Mouse (Mus musculus): ENCODE data around the gene Acoxl. TPM values are rescaled to one million over a fixed set of nuclear protein-coding genes. Genes with fewer than 3 reads are reported as not detected.

Acoxl gene
- polyA plus RNA-seq, 1 experiment from 2014 or later: 0.14 TPM

DNA sequence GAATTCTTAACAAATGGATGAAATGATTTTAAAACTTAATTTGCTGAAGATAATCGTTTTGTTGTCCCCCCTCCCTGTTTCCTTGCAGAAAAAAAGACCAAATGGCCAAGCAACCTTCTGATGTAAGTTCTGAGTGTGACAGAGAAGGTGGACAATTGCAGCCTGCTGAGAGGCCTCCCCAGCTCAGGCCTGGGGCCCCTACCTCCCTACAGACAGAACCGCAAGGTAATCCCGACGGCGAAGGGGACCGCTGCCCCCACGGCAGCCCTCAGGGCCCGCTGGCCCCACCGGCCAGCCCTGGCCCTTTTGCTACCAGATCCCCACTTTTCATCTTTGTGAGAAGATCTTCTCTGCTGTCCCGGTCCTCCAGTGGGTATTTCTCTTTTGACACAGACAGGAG, 289.9 kb downstream of the Acoxl start:
- peak overlapping the region; percentile 74 for H3K4me3 ChIP-seq (ENCODE audit: low read depth, low read length)
- H3K36me3 ChIP-seq (ENCODE audit: control insufficient read depth, insufficient read depth, low read length): peaks cover 7% of the 10 kb centered on the region; the same call in 1 of the 2 replicates
- no peaks in the 10 kb centered on the region for H3K9me3 ChIP-seq (ENCODE audit: control insufficient read depth, low read length)
- H3K9ac ChIP-seq (ENCODE audit: low read depth, low read length): peak overlapping the region; percentile 77
- ATAC-seq (ENCODE audit: low FRiP score) (no peak), DNase-seq (ENCODE audit: low spot score) (peak; percentile 19)
- no peak overlapping the region for H3K27ac ChIP-seq (ENCODE audit: low read depth, low read length)
- 27% methylated on average over 10 of the region's 10 CpGs for whole genome bisulfite sequencing
- peak overlapping the region; percentile 100 for H3K4me2 ChIP-seq (replicated peaks; ENCODE audit: low read depth, low read length)
- H3K27me3 ChIP-seq (ENCODE audit: control insufficient read depth, insufficient read depth, low read length): peaks cover 14% of the 10 kb centered on the region
- H3K4me1 ChIP-seq (replicated peaks; ENCODE audit: control insufficient read depth, insufficient read depth, low read length): peaks cover 12% of the 10 kb centered on the region

DNA sequence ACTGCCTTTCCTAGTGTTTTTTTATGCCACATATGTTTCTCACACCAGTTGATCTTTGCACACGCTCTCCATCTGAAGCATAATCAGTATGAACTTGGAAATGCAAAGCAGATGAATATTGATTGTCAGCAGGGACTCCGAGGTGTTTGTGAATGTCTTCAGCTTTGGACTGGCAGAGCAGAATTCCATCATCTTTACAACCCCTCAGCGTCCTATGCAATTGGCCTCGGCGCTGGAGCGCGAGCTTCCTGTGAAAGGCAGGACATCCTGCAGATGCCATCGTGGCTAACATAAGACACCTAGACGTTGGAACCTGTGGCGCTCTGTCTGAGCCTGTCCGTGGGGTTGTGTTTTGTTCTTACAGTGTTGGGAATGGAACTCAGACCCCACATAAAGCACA, 292.8 kb downstream of the Acoxl start:
- no peak overlapping the region for H3K27ac ChIP-seq (ENCODE audit: low read depth, low read length)
- peaks cover 7% of the 10 kb centered on the region; the same call in 1 of the 2 replicates for H3K36me3 ChIP-seq (ENCODE audit: control insufficient read depth, insufficient read depth, low read length)
- no peak overlapping the region for H3K4me2 ChIP-seq (replicated peaks; ENCODE audit: low read depth, low read length)
- ATAC-seq (ENCODE audit: low FRiP score) (no peak), DNase-seq (ENCODE audit: low spot score) (no peak)
- H3K9me3 ChIP-seq (ENCODE audit: control insufficient read depth, low read length): no peaks in the 10 kb centered on the region
- no peaks in the 10 kb centered on the region for H3K27me3 ChIP-seq (ENCODE audit: control insufficient read depth, insufficient read depth, low read length)
- peaks cover 4% of the 10 kb centered on the region for H3K4me1 ChIP-seq (replicated peaks; ENCODE audit: control insufficient read depth, insufficient read depth, low read length)
- H3K4me3 ChIP-seq (ENCODE audit: low read depth, low read length): no peak overlapping the region
- H3K9ac ChIP-seq (ENCODE audit: low read depth, low read length): no peak overlapping the region
- 91% methylated on average over 11 of the region's 11 CpGs for WGBS

DNA sequence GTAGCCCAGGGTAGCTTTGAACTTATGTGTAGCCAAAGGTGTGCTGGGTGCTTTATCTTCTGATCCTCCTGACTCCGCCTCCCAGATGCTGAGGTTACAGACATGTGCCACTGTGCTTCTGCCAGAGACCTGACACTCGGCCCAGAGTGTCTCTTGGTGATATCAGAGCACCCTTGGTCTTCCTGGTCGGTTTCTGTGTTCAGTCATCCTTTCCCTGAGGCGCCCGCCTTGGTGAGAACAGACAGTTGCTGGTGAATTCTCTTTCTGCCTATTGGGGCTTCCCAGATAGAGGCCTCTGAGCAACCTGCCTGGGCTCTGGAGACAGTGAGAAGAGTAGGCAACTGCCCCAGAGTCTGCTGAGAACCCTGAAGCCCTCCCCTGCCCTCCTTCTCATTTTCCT, 294.0 kb downstream of the Acoxl start:
- no peak overlapping the region for H3K4me2 ChIP-seq (replicated peaks; ENCODE audit: low read depth, low read length)
- ATAC-seq (ENCODE audit: low FRiP score): no peak
- no peak overlapping the region for H3K9ac ChIP-seq (ENCODE audit: low read depth, low read length)
- H3K9me3 ChIP-seq (ENCODE audit: control insufficient read depth, low read length): no peaks in the 10 kb centered on the region
- no peak overlapping the region for H3K4me3 ChIP-seq (ENCODE audit: low read depth, low read length)
- H3K27ac ChIP-seq (ENCODE audit: low read depth, low read length): no peak overlapping the region
- DNase-seq (ENCODE audit: low spot score): no peak
- H3K36me3 ChIP-seq (ENCODE audit: control insufficient read depth, insufficient read depth, low read length): peaks cover 7% of the 10 kb centered on the region; the same call in 1 of the 2 replicates
- H3K4me1 ChIP-seq (replicated peaks; ENCODE audit: control insufficient read depth, insufficient read depth, low read length): peaks cover 4% of the 10 kb centered on the region
- no peaks in the 10 kb centered on the region for H3K27me3 ChIP-seq (ENCODE audit: control insufficient read depth, insufficient read depth, low read length)
- WGBS: 81% methylated on average over 5 of the region's 5 CpGs

DNA sequence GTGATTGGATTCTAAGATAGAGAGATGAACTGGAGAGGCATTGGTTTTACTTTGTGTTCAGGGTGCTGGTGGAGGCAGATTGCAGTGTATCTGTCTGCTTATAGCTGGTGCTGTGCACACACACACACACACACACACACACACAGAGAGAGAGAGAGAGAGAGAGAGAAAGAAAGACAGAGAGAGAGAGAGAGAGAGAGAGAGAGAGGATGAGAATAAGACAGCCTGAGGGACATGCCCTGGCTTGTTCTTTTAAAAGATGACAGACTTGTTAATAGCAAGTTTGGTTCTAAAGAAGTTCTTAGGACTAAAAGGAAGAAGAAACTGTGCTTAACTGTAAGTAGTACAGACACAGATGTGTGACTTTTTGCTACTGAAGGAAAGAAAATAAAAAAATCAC, 295.2 kb downstream of the Acoxl start:
- Histone ChIP-seq H3K4me1 (replicated peaks; ENCODE audit: control insufficient read depth, insufficient read depth, low read length) (no peaks in the 10 kb centered on the region; the same call in 1 of the 2 replicates), H3K9ac (ENCODE audit: low read depth, low read length) (no peak overlapping the region), H3K4me2 (replicated peaks; ENCODE audit: low read depth, low read length) (no peak overlapping the region), H3K36me3 (ENCODE audit: control insufficient read depth, insufficient read depth, low read length) (peaks cover 7% of the 10 kb centered on the region; the same call in 1 of the 2 replicates), H3K27ac (ENCODE audit: low read depth, low read length) (no peak overlapping the region), H3K9me3 (ENCODE audit: control insufficient read depth, low read length) (no peaks in the 10 kb centered on the region), H3K27me3 (ENCODE audit: control insufficient read depth, insufficient read depth, low read length) (no peaks in the 10 kb centered on the region), H3K4me3 (ENCODE audit: low read depth, low read length) (no peak overlapping the region)
- ATAC-seq (ENCODE audit: low FRiP score): no peak
- no peak for DNase-seq (ENCODE audit: low spot score)

DNA sequence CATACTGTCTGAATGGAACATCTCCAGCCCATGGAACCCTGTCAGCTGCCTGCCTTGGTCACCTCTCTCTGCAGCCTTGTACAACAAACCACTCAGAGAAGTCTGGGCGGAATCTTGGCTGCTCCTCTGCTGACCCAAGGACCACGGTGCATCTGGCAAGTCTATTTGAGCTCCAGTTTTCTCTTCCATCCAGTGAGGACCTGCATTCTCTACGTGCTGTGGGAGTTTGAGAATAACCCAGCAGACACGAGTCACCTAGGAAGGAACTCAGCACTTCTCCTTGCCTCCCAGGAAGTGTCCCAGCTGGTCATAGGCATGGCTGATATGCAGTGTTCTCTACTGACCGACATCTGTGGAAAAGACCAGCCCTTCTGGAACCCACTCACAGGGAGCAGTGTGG, 295.8 kb downstream of the Acoxl start:
- H3K9me3 ChIP-seq (ENCODE audit: control insufficient read depth, low read length): no peaks in the 10 kb centered on the region
- 84% methylated on average over 5 of the region's 5 CpGs for WGBS
- no peak for ATAC-seq (ENCODE audit: low FRiP score)

DNA sequence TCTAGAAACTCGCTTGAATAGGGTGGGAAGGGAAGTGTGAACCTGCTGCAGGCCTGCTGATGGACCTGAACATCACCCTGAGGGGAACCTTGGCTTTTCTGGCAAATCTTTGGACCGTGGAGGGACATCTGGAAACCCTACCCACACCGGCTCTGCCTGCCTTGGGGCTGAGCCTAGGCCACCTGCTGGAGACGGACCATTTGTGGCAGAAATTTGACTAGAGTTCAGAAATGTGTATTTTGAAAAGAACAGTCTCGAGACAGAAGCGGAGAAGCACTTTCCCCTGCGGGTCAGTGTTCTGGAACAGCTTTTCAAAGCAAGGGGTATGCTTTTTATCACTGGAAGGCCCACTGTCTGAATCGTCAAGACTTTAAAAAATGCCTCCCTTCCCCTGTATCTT, 296.3 kb downstream of the Acoxl start:
- Histone ChIP-seq H3K4me2 (replicated peaks; ENCODE audit: low read depth, low read length) (no peak overlapping the region), H3K9me3 (ENCODE audit: control insufficient read depth, low read length) (no peaks in the 10 kb centered on the region), H3K36me3 (ENCODE audit: control insufficient read depth, insufficient read depth, low read length) (peaks cover 7% of the 10 kb centered on the region; the same call in 1 of the 2 replicates), H3K27ac (ENCODE audit: low read depth, low read length) (no peak overlapping the region), H3K27me3 (ENCODE audit: control insufficient read depth, insufficient read depth, low read length) (no peaks in the 10 kb centered on the region), H3K4me1 (replicated peaks; ENCODE audit: control insufficient read depth, insufficient read depth, low read length) (no peaks in the 10 kb centered on the region; the same call in 1 of the 2 replicates), H3K9ac (ENCODE audit: low read depth, low read length) (no peak overlapping the region), H3K4me3 (ENCODE audit: low read depth, low read length) (no peak overlapping the region)
- DNase-seq (ENCODE audit: low spot score) (no peak), ATAC-seq (ENCODE audit: low FRiP score) (no peak)
- 77% methylated on average over 8 of the region's 8 CpGs for WGBS

More for the DNA sequence above, 295.8 kb downstream of the Acoxl start:
- Histone ChIP-seq H3K9ac (ENCODE audit: low read depth, low read length) (no peak overlapping the region), H3K4me1 (replicated peaks; ENCODE audit: control insufficient read depth, insufficient read depth, low read length) (no peaks in the 10 kb centered on the region; the same call in 1 of the 2 replicates), H3K27ac (ENCODE audit: low read depth, low read length) (no peak overlapping the region), H3K36me3 (ENCODE audit: control insufficient read depth, insufficient read depth, low read length) (peaks cover 7% of the 10 kb centered on the region; the same call in 1 of the 2 replicates), H3K27me3 (ENCODE audit: control insufficient read depth, insufficient read depth, low read length) (no peaks in the 10 kb centered on the region), H3K4me3 (ENCODE audit: low read depth, low read length) (no peak overlapping the region), H3K4me2 (replicated peaks; ENCODE audit: low read depth, low read length) (no peak overlapping the region)
- no peak for DNase-seq (ENCODE audit: low spot score)

DNA sequence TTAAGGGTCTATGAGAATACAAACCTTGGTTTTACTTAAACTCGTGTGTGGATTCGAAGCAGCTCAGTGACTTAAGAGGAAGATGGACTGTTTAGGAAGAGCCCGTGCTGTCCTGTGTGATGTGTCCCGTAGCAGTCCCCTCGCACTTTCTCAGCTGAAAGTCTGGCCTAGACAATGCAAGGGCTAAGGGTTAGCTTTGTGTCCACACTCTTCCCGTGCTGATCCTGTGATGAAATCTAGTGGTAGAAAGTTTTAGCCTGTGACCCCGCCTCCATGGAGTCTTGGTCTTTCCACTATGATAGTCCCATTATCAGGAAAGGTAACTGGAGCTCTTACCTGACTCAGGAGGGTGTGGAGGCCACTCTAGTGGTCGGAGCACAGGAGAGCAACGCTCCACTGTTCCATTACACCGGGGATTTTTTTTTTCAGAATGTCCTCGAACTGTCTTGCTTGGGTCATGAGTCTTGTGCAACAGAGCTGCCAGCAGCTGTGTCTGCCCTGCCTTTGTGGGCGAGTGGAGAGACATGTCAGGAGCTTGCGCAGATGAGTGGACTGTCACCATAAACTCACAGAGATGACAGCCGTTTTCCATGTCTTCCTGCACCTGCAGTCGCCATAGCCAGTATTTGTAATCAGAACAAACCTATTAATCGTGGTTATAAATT, 298.2 kb downstream of the Acoxl start:
- no peak overlapping the region for H3K4me2 ChIP-seq (replicated peaks; ENCODE audit: low read depth, low read length)
- H3K9me3 ChIP-seq (ENCODE audit: control insufficient read depth, low read length): no peaks in the 10 kb centered on the region
- no peaks in the 10 kb centered on the region; the same call in 1 of the 2 replicates for H3K4me1 ChIP-seq (replicated peaks; ENCODE audit: control insufficient read depth, insufficient read depth, low read length)
- H3K36me3 ChIP-seq (ENCODE audit: control insufficient read depth, insufficient read depth, low read length): no peaks in the 10 kb centered on the region
- no peak overlapping the region for H3K4me3 ChIP-seq (ENCODE audit: low read depth, low read length)
- WGBS: 91% methylated on average over 16 of the region's 16 CpGs
- DNase-seq (ENCODE audit: low spot score) (no peak), ATAC-seq (ENCODE audit: low FRiP score) (no peak)
- no peak overlapping the region for H3K27ac ChIP-seq (ENCODE audit: low read depth, low read length)
- H3K27me3 ChIP-seq (ENCODE audit: control insufficient read depth, insufficient read depth, low read length): no peaks in the 10 kb centered on the region
- no peak overlapping the region for H3K9ac ChIP-seq (ENCODE audit: low read depth, low read length)

DNA sequence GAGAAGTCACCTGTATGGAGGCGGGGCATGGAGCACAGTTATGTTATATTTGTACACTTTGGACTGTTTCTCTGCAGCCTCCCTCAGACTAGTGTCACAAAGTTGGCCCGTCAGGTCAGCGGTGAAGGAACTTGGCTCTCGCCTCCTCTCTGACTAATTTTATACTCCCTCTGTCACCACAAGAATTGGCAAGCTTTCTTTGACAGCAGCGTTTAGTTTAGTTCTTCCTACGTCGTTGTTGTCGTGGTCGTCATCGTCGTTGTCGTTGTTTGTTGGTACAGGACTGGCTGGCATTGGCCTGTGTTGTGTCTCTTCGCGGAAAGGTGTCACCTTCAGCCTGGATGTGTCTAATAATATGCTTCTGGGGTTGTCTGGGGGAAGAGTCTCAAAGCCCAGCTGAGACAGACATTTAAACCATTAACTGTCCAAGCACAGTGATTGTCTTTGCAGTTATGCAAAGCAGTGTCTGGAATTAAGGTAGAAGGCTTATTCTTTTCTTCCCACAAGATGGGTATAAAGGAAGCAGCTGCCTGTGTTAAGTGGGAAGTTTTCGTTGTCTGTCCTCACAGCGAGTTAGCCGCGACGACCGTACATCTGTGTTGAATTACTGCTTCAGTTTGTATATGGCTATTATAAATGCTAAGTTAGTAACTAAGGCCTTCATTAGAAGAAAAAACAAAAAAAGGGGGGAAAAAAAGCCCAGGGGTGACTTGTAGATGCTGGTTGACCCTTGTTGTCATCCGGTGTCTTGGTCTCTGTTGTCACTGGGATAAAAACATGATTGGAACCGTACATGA, 299.0 kb downstream of the Acoxl start:
- H3K27ac ChIP-seq (ENCODE audit: low read depth, low read length): no peak overlapping the region
- 85% methylated on average over 22 of the region's 22 CpGs for WGBS
- H3K4me3 ChIP-seq (ENCODE audit: low read depth, low read length): no peak overlapping the region
- no peaks in the 10 kb centered on the region for H3K27me3 ChIP-seq (ENCODE audit: control insufficient read depth, insufficient read depth, low read length)
- no peaks in the 10 kb centered on the region for H3K36me3 ChIP-seq (ENCODE audit: control insufficient read depth, insufficient read depth, low read length)
- no peak overlapping the region for H3K9ac ChIP-seq (ENCODE audit: low read depth, low read length)
- no peak for DNase-seq (ENCODE audit: low spot score)
- no peaks in the 10 kb centered on the region for H3K9me3 ChIP-seq (ENCODE audit: control insufficient read depth, low read length)
- ATAC-seq (ENCODE audit: low FRiP score): no peak
- no peak overlapping the region for H3K4me2 ChIP-seq (replicated peaks; ENCODE audit: low read depth, low read length)
- H3K4me1 ChIP-seq (replicated peaks; ENCODE audit: control insufficient read depth, insufficient read depth, low read length): no peaks in the 10 kb centered on the region; the same call in 1 of the 2 replicates

Data from hindbrain, embryonic 11.5 days (tissue).